Mouse (Mus musculus): ENCODE results near the gene Trpm1.

Gene Trpm1

DNA sequence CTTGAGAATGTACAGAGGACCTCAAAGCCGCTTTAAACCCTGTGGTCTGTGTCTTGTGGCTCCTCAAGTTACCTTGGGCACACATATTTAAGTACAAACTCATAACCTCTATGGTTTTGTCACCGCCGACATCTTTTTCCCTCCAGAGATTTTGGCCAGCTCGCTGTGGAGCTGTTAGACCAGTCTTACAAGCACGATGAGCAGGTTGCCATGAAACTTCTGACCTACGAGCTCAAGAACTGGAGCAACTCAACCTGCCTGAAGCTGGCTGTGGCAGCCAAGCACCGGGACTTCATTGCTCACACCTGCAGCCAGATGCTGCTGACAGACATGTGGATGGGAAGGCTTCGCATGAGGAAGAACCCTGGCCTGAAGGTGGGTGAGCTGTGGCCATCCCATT is 76.3 kb downstream of the Trpm1 start:
- no peak for DNase-seq (ENCODE audit: extremely low read depth, insufficient read length, low spot score)

DNA sequence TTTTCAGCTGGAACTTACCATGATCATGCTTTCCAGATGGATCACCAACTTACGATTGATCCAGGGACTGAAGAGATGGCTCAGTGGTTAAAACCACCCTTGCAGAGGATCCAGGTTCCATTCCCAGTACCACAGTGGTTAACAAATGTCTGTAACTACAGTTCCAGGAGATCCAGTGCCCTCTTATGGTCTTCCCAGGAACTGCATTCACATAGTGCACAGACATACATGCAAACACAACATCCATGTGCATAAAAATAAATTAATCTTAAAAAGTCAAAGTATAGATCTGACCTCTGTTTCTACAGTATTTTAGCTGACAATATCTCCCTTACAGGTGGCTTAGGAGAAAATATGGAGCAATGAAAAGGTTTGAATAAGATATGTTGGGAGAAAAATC is 77.4 kb downstream of the Trpm1 start:
- DNase-seq (ENCODE audit: extremely low read depth, insufficient read length, low spot score), result no peak

DNA sequence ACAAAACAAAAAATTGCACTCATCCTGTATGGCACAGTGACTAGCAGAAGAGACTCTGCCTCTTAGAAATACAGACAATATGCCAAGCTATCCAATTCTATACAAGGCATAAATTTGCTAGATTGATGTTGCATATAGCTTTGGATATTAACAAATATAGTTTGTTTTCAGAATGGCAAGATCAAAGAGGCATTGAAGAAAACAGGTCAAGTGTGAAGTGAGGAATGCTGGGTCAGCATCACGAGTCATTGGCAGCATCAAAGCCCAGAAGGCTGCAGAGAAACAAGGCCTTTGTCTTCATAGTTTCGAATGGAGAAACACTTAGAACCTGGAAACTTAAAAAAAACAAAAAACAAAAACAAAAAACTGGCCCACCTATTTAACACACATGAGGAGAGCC is 78.4 kb downstream of the Trpm1 start:
- no peak for DNase-seq (ENCODE audit: extremely low read depth, insufficient read length, low spot score)

DNA sequence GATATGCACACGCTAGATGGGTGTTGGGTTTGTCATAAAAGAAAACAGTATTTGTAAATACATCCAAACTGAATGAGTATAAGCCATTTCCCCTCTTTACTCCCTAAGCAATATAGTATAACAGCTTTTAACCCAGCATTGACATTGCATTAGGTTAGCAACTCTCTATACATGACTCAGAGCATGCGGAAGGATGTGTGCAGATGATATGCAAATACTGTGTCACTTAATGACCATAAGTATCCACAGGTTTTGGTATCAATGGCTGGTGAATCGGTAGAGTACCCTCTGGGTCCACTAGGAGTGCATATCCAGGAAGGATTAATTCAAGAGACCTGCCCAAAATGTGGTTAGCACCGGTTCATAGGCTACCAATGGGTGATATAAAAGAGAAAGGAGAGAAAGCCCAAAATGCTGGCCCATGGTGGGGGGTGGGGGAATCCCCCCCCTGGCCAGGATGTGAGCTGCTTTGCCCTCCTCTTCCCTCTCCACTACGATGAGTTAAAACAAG is 80.7 kb downstream of the Trpm1 start:
- DNase-seq (ENCODE audit: extremely low read depth, insufficient read length, low spot score), result no peak

DNA sequence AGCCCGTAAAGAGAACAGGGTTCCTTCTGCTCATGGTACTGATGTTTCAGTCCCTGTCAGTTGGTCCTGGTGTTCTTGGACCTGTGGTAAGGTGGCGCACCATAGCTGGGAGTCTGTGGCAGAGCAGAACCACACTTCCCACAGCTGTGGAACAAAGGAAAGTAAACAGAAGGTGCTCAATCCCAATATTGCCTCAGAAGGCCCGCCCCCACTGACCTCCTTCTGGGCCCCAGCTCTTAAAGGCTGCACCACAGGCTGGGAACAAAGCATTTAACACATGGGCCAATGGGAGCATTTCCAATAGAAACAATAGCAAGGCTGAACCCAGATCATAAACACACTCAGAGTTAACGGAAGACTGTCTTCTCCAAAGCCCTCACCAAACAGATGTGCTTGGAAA is 82.9 kb downstream of the Trpm1 start:
- DNase-seq (ENCODE audit: extremely low read depth, insufficient read length, low spot score), result no peak

DNA sequence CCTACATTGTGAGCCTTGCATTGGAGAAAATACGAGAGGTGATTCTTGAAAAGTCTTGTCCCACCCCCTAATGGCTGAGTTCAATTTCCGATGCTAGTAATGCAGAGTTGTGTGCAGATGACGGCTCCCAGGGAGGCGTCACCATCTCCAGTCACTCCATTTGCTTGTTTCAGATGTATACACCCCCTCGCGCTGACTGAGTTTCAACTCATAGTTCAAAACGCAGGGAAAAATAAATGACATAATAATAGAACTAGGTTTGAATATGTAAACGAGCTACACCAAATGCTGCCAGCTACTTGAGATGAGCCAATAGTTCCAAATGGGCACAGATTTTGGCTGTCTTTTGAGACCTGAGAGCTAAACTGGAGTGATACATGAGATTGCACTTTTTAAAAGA is 84.1 kb downstream of the Trpm1 start:
- no peak for DNase-seq (ENCODE audit: extremely low read depth, insufficient read length, low spot score)

DNA sequence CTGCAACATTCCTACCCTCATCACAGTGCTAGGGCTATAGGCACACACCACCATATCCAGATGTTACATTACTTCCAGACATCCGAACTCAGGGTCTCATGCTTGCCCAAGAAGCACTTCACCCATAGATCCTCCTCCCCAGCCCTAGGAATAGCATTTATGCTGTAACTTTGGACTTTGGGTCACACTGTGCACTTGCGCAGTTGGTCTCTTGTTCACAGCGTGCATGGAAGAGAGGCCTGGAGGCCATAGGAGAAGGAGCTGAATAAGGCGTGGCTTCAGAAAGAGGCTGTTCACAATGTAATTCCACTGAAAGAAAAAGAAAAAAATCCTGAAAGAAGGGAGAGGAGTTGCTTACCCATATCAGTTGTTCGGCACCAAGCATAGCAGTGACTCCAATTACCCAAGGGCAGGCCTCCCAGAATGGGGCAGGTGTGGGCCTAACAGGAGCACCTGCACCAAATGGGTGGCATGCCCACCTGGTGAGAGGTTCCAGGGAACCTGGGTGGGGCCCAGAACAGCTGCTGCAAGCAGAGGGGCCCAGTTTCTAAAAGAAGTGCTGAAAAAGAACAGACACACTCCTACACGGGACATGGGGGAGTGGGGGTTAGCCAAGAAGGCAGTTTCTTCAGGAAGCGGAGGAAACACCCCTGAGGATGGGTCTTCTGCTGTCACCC is 84.9 kb downstream of the Trpm1 start:
- DNase-seq (ENCODE audit: extremely low read depth, insufficient read length, low spot score), result no peak

DNA sequence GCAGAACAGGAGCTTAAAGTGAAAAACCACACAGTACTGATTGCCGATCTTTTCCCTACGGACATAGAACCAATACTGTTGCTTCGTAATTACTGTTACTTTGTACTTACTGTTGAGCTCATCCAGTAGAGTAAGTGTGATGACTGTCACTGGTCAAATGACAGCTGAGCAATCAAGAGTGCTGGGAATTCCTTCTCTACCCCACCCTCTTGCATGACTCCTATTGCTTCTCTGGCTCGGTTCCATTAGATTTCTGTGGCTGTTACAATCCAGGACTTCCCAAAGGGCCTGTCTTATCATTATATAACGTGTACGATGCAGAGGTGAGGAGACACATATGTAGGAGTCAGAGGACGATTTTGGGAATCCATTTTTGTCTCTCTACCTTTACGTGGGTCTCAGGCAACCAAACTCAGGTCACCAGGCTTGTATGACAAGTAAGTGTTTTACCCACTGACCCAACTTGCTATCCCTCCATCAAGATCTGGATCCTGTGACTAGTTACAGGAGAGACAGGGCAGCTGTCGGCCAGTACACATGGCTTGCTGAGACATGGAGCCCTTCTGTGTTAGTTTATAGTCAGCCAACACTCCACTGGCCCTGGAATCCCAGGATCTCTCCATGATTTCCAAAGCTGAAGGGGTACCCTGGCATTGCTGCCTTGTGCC is 85.6 kb downstream of the Trpm1 start:
- DNase-seq (ENCODE audit: extremely low read depth, insufficient read length, low spot score), result no peak

DNA sequence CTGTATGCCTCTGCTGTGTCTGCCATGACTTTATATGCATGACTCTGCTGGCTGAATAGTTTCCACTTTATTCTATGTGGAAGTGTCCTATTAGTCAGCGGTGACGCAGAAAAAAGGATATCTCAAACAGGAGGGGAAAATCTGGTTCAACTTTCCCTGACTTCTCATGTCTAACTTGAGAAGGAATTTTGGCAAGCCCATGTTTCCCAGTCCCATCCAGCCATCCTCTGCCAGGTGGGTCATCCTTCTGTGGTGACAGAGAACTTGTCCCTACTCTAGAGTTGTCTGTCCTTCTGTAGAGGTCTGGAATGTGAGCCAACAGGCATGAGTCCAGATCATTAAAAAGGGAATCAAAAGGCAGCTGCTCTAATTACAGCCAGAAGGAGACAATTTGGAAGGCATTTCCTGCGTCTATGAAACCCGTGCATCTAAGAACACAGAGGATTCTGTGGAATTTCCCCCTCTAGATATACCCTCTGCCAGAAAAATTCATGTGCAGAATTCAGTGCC is 86.2 kb downstream of the Trpm1 start:
- DNase-seq (ENCODE audit: extremely low read depth, insufficient read length, low spot score), result no peak

DNA sequence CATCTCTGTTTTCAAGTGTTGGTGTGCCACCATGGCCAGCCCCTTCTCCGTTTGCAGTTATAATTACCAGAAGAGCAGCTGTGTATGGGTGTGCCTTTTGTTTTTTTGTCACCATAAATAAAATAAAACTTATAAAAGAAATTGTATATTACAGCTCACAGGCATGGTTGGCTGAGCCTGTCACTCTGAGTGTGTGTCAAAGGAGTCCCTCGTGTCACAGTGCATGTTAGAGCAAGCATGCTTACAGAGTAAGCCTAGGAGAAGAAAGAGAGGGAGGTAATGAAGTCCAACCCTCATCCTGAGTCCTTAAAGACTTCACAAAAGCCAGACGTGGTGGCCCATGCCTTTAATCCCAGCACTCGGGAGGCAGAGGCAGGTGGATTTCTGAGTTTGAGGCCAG is 88.8 kb downstream of the Trpm1 start:
- no peak for DNase-seq (ENCODE audit: extremely low read depth, insufficient read length, low spot score)

DNA sequence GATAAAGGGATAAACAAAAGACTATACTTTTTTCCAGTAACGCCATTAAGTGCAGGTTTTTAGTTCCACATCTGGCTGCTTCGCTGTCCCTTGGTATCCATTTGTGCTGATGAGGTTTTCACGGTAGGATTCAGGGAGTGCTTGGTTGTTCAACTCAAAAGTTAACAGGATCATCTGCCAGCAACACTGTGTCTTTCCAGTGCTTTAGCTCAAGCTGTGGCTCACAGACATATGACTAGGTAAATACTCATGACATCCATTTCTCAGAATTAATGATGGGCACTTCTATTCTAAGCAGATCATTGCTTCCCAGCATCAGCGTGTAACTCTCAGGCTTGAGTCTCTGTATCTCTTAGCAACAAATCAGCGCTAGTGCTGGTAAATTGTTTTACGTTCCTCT is 90.7 kb downstream of the Trpm1 start:
- DNase-seq (ENCODE audit: extremely low read depth, insufficient read length, low spot score), result no peak

DNA sequence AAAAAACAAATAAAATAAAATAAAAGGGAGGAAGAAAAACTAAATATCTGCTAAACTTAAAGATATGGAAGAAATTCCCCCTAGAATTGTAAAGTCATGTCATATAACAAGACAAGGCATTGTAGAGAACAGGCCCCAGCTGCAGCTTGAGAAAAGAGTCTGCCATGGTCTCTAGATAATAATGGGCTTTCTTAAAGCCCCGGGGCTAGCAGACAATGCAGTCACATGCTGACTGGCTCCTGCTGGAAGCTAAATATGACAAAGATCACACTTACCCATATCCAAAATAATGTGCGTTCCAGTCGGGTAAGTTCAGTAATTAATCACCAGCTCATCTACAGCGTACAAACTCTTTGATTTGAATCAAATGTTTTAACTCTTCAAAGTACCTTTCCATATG is 93.1 kb downstream of the Trpm1 start:
- no peak for DNase-seq (ENCODE audit: extremely low read depth, insufficient read length, low spot score)

DNA sequence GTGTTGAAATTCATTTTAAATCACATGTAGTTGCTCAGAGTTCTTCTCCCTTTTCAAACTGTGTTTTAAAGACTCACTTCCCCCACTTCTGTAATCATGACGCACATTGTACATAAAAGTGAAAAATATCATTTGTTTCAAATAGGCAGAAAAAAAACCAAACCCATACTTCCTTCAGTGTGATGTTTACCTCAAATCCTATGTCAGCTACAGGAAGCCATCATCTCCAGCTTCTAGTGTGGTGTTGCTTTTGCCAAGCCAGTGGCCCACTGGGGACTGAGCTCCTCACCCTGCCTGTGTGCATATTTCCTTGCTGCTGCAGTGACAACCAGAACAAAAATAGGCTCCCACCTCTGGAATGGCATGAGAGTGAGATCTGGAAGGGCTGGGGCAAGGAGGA is 94.7 kb downstream of the Trpm1 start:
- no peak for DNase-seq (ENCODE audit: extremely low read depth, insufficient read length, low spot score)

DNA sequence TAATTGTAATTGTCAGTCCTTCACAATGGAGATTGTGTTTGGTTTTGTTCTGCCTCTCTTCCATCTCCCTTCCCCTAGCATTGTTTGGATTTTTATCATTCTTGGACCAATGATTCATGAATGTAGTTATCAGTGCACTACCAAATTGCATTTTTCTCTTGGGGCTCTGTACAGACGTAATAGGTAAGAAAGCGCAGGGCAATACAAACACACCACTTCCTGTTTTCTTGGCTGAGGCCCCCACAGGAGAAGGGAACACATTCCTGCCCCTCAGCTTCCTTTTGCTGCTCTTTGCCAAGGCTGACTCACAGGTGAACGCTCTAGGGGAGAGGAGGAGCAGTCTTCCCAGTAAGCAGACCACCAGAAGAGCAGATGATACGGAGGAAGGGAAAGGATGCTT is 96.1 kb downstream of the Trpm1 start:
- DNase-seq (ENCODE audit: extremely low read depth, insufficient read length, low spot score), result peak; percentile 29

DNA sequence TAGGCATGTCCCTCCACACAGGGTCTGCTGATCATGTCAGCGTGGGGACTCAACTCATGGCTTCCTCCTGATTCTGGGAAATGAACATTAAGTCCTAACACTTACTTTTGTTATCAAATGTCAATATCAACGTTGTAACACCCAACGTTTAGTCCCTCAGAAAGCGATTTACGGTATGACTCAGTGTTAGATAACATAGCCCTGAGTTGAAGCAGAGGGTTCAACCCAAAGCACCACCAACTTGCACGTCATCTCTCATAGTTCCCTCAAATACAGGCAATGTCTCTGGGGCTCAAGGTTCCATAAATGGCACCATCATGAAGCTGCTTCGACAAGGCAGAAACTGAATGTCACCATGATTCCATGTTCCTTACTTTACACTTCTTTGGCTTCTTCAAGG is 96.8 kb downstream of the Trpm1 start:
- DNase-seq (ENCODE audit: extremely low read depth, insufficient read length, low spot score), result no peak

DNA sequence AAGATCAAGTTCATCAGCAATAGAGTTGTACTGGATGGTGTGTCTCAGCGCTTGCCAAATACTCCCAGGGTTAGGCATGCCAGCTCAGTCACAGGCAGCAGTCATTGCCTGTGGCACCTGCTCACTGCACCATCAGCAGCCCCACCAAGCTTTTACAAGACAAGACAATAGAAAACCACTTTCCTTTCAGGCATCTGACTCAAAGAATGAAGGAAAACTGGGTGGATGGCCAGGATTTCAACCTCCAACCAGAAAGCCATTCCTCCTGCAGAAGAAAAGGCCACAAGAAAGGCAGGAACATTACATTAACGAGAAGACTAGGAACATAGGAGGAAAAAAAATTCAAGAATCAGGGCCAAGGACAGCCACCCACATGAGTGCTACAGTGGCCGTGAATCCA is 100.1 kb downstream of the Trpm1 start:
- DNase-seq (ENCODE audit: extremely low read depth, insufficient read length, low spot score), result no peak

DNA sequence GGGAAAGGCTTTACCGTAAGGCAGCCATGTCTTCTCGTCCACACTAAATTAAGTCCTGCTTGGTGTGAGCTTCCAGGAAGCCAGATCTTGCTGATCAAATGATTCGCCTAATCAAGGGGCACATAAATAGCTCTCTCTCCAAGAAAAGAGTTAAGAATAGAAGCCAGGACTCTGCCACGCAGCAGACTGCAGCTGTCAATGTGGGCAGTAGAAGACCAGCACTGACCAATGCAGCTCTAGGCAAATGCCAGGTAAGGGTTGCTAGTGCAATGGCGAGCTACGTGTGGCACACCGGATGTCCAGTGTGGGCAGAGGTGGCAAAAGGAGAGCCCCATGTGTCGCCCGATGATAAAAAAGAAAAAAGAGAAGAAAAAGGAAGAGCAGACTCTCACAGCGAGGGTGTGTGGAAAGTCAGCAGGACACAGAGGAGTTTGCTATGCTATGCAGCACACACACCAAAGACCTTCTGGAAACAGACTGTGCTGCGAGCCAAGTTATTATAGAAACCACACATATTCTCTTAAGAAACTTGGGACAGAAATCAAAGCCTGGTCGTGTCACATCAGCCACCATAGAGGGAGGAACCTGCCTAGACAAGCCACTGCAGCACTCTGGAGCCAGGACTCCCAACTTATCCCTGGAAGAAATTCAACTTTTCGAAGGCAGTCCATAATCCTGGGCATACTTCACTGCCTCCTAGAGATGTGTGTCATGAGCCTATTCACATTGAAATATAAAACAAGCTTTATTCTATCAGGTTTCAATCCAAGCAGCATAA is 112.1 kb downstream of the Trpm1 start:
- DNase-seq (ENCODE audit: extremely low read depth, insufficient read length, low spot score), result no peak

DNA sequence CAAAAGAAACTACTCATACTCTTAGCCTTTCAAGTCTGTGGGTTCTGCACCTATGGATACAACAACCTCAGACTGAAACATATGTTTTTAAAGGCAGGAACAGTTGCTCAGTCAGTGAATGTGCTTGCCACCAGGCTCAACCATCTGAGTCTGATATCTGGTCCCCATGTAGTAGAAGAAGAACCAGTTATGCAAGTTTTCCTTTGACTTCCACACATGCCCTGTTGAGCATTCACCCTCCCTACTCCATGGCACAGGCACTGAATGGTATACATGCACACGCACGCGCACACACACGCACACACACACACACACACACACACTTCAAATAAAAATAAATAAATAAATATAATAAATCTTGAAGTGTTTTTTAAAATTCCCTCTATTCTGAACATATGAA is 113.0 kb downstream of the Trpm1 start:
- no peak for DNase-seq (ENCODE audit: extremely low read depth, insufficient read length, low spot score)

DNA sequence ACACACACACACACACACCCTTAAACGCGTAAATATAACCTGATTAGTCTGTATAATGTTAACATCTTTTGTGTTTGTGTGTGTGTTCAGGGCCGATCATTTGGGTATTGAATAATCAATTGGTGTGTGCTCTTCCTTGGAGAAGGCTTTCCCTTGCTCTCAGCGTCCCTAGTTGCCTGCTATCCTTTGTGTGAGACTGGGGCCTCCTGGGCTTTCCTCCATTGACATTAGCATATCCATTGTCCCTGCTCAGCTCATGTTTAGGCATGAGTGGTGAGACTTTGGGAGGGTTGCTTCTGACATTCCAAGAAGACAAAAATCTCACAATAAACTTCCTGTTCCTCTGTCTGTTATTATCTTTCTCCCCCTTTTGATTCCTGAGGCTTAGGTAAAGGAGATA is 118.3 kb downstream of the Trpm1 start:
- no peak for DNase-seq (ENCODE audit: extremely low read depth, insufficient read length, low spot score)

DNA sequence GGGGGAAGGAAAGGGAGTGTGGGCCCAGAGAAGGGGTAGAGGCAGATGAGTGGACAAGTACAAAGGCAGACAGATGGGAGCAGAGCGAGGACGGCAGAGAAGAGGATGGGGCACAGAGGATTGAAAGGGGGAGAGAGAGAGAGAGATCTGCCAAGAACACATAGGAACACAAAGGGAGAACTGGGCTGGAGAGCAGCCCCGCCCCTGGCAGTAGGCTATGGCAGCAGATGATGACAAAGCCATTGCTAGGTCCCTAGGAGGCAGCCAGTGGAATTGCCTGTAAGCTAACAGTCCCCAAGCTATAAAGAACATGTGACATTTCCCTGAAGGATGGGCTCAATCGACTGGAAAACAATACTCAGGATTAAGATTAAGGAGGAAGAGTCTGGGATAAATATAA is 121.9 kb downstream of the Trpm1 start:
- DNase-seq (ENCODE audit: extremely low read depth, insufficient read length, low spot score), result no peak

DNA sequence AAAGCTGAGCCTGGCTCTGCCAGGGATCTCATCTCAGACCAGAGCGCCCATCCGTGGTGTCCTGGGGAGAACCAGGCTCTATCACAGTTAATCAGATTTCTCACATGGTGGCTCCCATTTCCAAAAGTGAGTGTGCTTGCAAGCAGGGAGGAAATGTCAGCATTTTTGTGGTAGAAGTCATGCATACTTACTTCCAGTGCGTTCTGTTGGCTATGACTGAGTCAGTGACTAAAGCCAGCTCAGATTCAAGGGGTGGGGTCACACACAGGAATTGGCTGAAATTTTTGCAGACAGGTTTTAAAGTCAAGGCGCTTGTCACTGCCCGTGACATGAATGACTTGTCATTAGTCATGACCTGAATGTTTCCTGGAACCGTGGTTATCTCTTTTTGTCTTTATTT is 123.3 kb downstream of the Trpm1 start:
- peak; percentile 75 for DNase-seq (ENCODE audit: extremely low read depth, insufficient read length, low spot score)

DNA sequence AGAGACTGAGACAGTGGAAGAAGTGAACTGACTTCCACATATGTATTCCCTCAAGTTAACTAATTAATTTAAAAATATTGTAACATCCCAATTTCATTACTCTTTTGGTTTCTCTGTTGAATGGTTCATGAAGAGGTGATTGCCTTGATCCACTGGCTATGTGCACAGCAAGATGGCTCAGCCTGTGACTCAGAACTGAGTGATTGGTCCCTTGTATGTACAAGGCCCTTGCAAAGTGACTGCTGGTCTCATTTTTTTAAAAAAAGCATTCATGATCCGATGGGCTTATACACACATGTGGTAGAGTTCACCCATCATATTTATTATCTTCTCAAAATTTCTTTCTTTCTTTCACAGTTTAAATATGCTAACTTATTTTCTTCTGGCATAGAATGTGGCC is 124.9 kb downstream of the Trpm1 start:
- DNase-seq (ENCODE audit: extremely low read depth, insufficient read length, low spot score), result no peak
